Mouse (Mus musculus): Measurements from ENCODE around the gene Kdm2b.

GRCm38 (mm10) chr5:122880241-122880980 is 109.2 kb downstream of the Kdm2b start:
- TF ChIP-seq CHD2 (IDR thresholded peaks at IDR 0.05; ENCODE audit: low read depth, low read length) (no peak), MAFK (IDR thresholded peaks at IDR 0.05; ENCODE audit: insufficient read depth, low read depth, low read length) (no peak), ZNF384 (IDR thresholded peaks at IDR 0.05; ENCODE audit: low read depth, low read length) (no peak), HCFC1 (IDR thresholded peaks at IDR 0.05; ENCODE audit: borderline replicate concordance, insufficient read depth, low read length) (no peak)
